Mouse (Mus musculus) heart, adult 2 months (tissue): ENCODE data around the gene Popdc2.

Source experiments
- CTCF ChIP-seq: fragments of 200-600 bp; IDR thresholded peaks from 2 replicates; pipeline ENCODE4 v1.8.1; 2022; ENCODE audit warnings: antibody characterized with exemption, mild to moderate bottlenecking, moderate library complexity
- EP300 ChIP-seq: fragments of 200-500 bp; IDR thresholded peaks from 2 replicates; pipeline ENCODE4 v1.6.1; 2011; ENCODE audit warnings: low read depth, low read length, control low read depth; ENCODE audit not compliant: insufficient read depth

DNA sequence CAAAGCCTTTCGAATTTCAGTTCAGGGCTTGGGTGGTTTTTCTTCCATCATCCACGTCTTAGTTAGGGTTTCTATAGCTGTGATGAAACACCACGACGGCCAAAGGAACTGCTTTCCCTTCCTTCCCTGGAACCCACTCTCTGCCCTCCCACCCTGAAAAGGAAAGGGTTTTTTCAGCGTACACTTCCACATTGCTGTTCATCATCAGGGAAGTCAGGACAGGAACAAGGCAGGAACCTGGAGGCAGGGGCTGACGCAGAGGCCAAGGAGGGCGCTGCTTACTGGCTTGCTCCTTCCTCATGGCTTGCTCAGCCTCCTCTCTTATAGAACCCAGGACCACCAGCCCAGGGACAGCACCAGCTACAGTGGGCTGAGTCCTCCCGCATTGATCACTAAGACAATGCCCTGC, 14.8 kb downstream of the Popdc2 start:
- TF ChIP-seq CTCF (no peak), EP300 (no peak)
